Mouse (Mus musculus) heart, embryonic 14.5 days (tissue): Measurements from ENCODE around the gene Tmem204. TPM values are rescaled to one million over a fixed set of nuclear protein-coding genes. Genes with fewer than 3 reads are reported as not detected.

Experiments
- ATAC-seq: fragments of 200-750 bp; cut with Nextera tagmentation; 2 replicates; pipeline ENCODE4 v1.8.0; 2017; ENCODE audit warnings: low read depth, moderate TSS enrichment; ENCODE audit not compliant: insufficient number of reproducible peaks, insufficient read depth, low FRiP score
- H3K27ac ChIP-seq, 2 experiments: fragments of 200-500 bp in 1 of 2; fragments of 300-500 bp in 1 of 2; sonication (generic) in 1 of 2; replicated peaks in 1 of 2; 2 replicates each; pipeline ENCODE4 v1.5.1; 2012 to 2014; ENCODE audit warnings: low read depth in 2 of 2, low read length in 2 of 2, control low read depth in 1 of 2, mild to moderate bottlenecking in 1 of 2, mixed read lengths in 1 of 2; ENCODE audit not compliant: control insufficient read depth in 1 of 2, insufficient read depth in 1 of 2
- H3K27me3 ChIP-seq: fragments of 300-500 bp; sonication (generic); 2 replicates; pipeline ENCODE4 v1.6.1; 2014; ENCODE audit warnings: mild to moderate bottlenecking, low read length, control low read depth; ENCODE audit not compliant: control insufficient read depth, insufficient read depth
- H3K36me3 ChIP-seq: fragments of 300-500 bp; sonication (generic); 2 replicates; pipeline ENCODE4 v1.6.1; 2014; ENCODE audit warnings: mild to moderate bottlenecking, control low read depth, low read length, mixed read lengths; ENCODE audit not compliant: control insufficient read depth, insufficient read depth
- H3K4me1 ChIP-seq, 2 experiments: fragments of 200-500 bp in 1 of 2; fragments of 300-500 bp in 1 of 2; sonication (generic) in 1 of 2; 2 replicates each; pipeline ENCODE4 v1.6.1; 2012 to 2014; ENCODE audit warnings: low read length in 2 of 2, control low read depth in 1 of 2, mixed read lengths in 1 of 2; ENCODE audit not compliant: control insufficient read depth in 2 of 2, insufficient read depth in 2 of 2
- H3K4me2 ChIP-seq: fragments of 300-500 bp; sonication (generic); 2 replicates; pipeline ENCODE4 v1.6.1; 2014; ENCODE audit warnings: mild to moderate bottlenecking, low read length
- H3K4me3 ChIP-seq, 2 experiments: fragments of 200-500 bp in 1 of 2; fragments of 300-500 bp in 1 of 2; sonication (generic) in 1 of 2; 2 replicates each; pipeline ENCODE4 v1.5.1; 2012 to 2014; ENCODE audit warnings: low read length in 2 of 2, mild to moderate bottlenecking in 2 of 2, control low read depth in 1 of 2, low read depth in 1 of 2, moderate library complexity in 1 of 2; ENCODE audit not compliant: control insufficient read depth in 1 of 2, insufficient read depth in 1 of 2
- H3K9ac ChIP-seq: fragments of 300-500 bp; sonication (generic); 2 replicates; pipeline ENCODE4 v1.6.1; 2014; ENCODE audit warnings: mild to moderate bottlenecking, low read length
- H3K9me3 ChIP-seq: fragments of 300-500 bp; sonication (generic); 2 replicates; pipeline ENCODE4 v1.6.1; 2016; ENCODE audit warnings: low read length, control low read depth; ENCODE audit not compliant: control insufficient read depth
- WGBS: fragments of 180-500 bp; shearing (Covaris S2); extraction: QIAGEN DNeasy Blood & Tissue Kit; methylation state at CpG from one replicate; pipeline ENCODE4 v1.1.7; 2014; 5-methylcytosine and 5-hydroxymethylcytosine counted together
- polyA plus RNA-seq: library from polyadenylated mRNA; unstranded; fragments of >200 nt; fragmentation: Nextera tagmentation; extraction: Ambion mirVana; gene quantifications from 2 replicates; pipeline ENCODE4 v1.2.1, GENCODE M21; 2014

Gene Tmem204
- polyA plus RNA-seq, 1 experiment from 2014 or later, result 19.5 TPM

GRCm38 (mm10) chr17:25015655-25016291 is 67.6 kb downstream of the Tmem204 start, which contains the start of the genes Cramp1l and Ift140:
Gene Cramp1l (minus strand): TSS chr17:25015788.
Gene Ift140 (plus strand): TSS chr17:25016085.
- under 1% methylated on average over 62 of the region's 62 CpGs for WGBS
- Histone ChIP-seq H3K36me3 (peaks cover 29% of the 10 kb centered on the region), H3K9me3 (no peaks in the 10 kb centered on the region), H3K27ac (peak within 1 kb of the TSS; percentile 66 to 85), H3K4me3 (peak within 1 kb of the TSS; percentile 85 to 100), H3K27me3 (no peaks in the 10 kb centered on the region), H3K4me2 (peak within 1 kb of the TSS; percentile 91), H3K9ac (peak within 1 kb of the TSS; percentile 93), H3K4me1 (peaks cover 2 to 16% of the 10 kb centered on the region in 2 experiments; a peak in 3 of 4 replicates)
- ATAC-seq, result peak; percentile 95

- no peaks in the 10 kb centered on the region for H3K9me3 ChIP-seq
- H3K4me3 ChIP-seq, result peak overlapping the region; percentile 85 to 100
- H3K27me3 ChIP-seq, result no peaks in the 10 kb centered on the region
- H3K36me3 ChIP-seq, result peaks cover 31% of the 10 kb centered on the region
- peak; percentile 14; the same call in 1 of the 2 replicates for ATAC-seq
- peak overlapping the region; percentile 93 for H3K9ac ChIP-seq
- H3K4me2 ChIP-seq, result peak overlapping the region; percentile 91
- peak overlapping the region; percentile 66 to 85 for H3K27ac ChIP-seq
- H3K4me1 ChIP-seq, result peaks cover 2 to 16% of the 10 kb centered on the region in 2 experiments; a peak in 3 of 4 replicates
- WGBS, result under 1% methylated on average over 39 of the region's 39 CpGs
Measured at GRCm38 (mm10) chr17:25014841-25015570, 68.4 kb downstream of the Tmem204 start.

- H3K9ac ChIP-seq, result peak overlapping the region; percentile 93
- H3K27me3 ChIP-seq, result no peaks in the 10 kb centered on the region
- peaks cover 41% of the 10 kb centered on the region for H3K36me3 ChIP-seq
- under 1% methylated on average over 79 of the region's 81 CpGs for WGBS
- ATAC-seq, result no peak
- peaks cover 2 to 16% of the 10 kb centered on the region in 2 experiments; a peak in 3 of 4 replicates for H3K4me1 ChIP-seq
- peak overlapping the region; percentile 91 to 100 for H3K4me3 ChIP-seq
- peak overlapping the region; percentile 65 to 82 for H3K27ac ChIP-seq
- H3K9me3 ChIP-seq, result no peaks in the 10 kb centered on the region
- peak overlapping the region; percentile 91 for H3K4me2 ChIP-seq
Measured at GRCm38 (mm10) chr17:25013606-25014501, 69.5 kb downstream of the Tmem204 start.

Other genes with a start within 250 kb of the Tmem204 start
- 62.7 and 68.4 TPM in 2 replicates for gene Hagh, start 243.4 kb downstream of the Tmem204 start, polyA plus RNA-seq
- gene Fahd1, start 233.2 kb downstream of the Tmem204 start, polyA plus RNA-seq, result 46.5 and 47.2 TPM in 2 replicates
- not detected in 2 replicates for gene Igfals, start 217.6 kb downstream of the Tmem204 start, polyA plus RNA-seq
- gene Nubp2, start 197.2 kb downstream of the Tmem204 start, polyA plus RNA-seq, result 37.8 and 39.8 TPM in 2 replicates
- 26.8 and 28.2 TPM in 2 replicates for gene Spsb3, start 196.9 kb downstream of the Tmem204 start, polyA plus RNA-seq
- gene Eme2, start 188.5 kb downstream of the Tmem204 start, polyA plus RNA-seq, result 14.7 and 16.0 TPM in 2 replicates
- gene Mrps34, start 188.5 kb downstream of the Tmem204 start, polyA plus RNA-seq, result 82.1 and 82.8 TPM in 2 replicates
- 39.4 and 43.9 TPM in 2 replicates for gene Nme3, start 187.1 kb downstream of the Tmem204 start, polyA plus RNA-seq
- 27.8 and 31.0 TPM in 2 replicates for gene Mapk8ip3, start 146.6 kb downstream of the Tmem204 start, polyA plus RNA-seq
- gene Jpt2, start 122.9 kb downstream of the Tmem204 start, polyA plus RNA-seq, result 62.1 and 63.1 TPM in 2 replicates
- 6.4 and 7.6 TPM in 2 replicates for gene Cramp1l, start 67.8 kb downstream of the Tmem204 start, polyA plus RNA-seq
- 9.9 and 10.6 TPM in 2 replicates for gene Ift140, start 67.5 kb downstream of the Tmem204 start, polyA plus RNA-seq
- 19.3 and 27.8 TPM in 2 replicates for gene Telo2, start 32.4 kb upstream of the Tmem204 start, polyA plus RNA-seq
- gene Ptx4, start 37.2 kb upstream of the Tmem204 start, polyA plus RNA-seq, result 0.14 and 0.44 TPM in 2 replicates
- gene Clcn7, start 49.8 kb upstream of the Tmem204 start, polyA plus RNA-seq, result 16.4 and 17.2 TPM in 2 replicates
- gene Ccdc154, start 78.9 kb upstream of the Tmem204 start, polyA plus RNA-seq, result not detected in 2 replicates
- not detected in 2 replicates for gene Gm38655, start 91.9 kb upstream of the Tmem204 start, polyA plus RNA-seq
- 22.5 and 25.1 TPM in 2 replicates for gene BC003965, start 101.0 kb upstream of the Tmem204 start, polyA plus RNA-seq
- gene Unkl, start 104.8 kb upstream of the Tmem204 start, polyA plus RNA-seq, result 2.2 and 2.7 TPM in 2 replicates
- 23.8 and 25.9 TPM in 2 replicates for gene Gnptg, start 156.5 kb upstream of the Tmem204 start, polyA plus RNA-seq
- gene Tsr3, start 156.6 kb upstream of the Tmem204 start, polyA plus RNA-seq, result 25.3 TPM in 2 replicates
- gene Baiap3, start 172.8 kb upstream of the Tmem204 start, polyA plus RNA-seq, result 0.76 TPM in 1 of 2 replicates, not detected in the other
- 341 and 365 TPM in 2 replicates for gene Ube2i, start 191.0 kb upstream of the Tmem204 start, polyA plus RNA-seq
- 0.16 and 0.27 TPM in 2 replicates for gene Prss34, start 214.8 kb upstream of the Tmem204 start, polyA plus RNA-seq
- gene Prss28, start 225.1 kb upstream of the Tmem204 start, polyA plus RNA-seq, result not detected in 2 replicates
- gene Prss29, start 235.1 kb upstream of the Tmem204 start, polyA plus RNA-seq, result not detected in 2 replicates